Comparison of ENCODE assay signal across 9 mouse cellular contexts in the genomic region with DNA sequence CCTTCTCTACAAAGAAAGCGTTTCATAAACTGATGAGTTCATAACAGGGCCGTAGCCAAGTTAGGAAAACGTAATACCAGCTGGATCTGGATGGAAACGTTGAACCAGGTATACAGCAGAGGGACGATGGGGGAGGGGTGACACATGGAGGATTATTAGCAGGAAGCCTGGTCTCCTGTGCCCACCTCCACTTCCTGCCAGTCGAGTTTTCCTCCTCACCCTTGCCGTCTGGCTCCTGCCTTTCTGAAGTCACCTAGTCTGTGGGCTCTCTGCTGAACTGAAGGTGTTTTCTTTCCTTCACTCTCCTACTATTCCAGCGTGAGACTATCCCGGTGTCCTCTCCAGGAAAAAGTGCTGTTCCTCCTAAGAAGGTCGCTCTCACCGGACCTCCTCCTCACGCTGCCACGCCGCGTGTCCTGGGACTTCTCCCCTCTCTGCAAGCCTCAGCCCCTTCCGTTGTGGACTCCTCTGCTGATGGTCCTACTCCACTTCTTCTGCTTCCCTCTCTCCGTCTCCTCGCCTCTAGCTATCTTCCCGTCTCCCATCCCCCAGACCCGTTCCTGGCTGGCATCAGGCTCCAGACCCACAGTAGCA. TPM values are rescaled to one million over a fixed set of nuclear protein-coding genes. Genes with fewer than 3 reads are reported as not detected.
A peak's percentile ranks its signal among the peaks of the same experiment; 100 is the strongest.
DNase-seq lines count a peak whose midpoint lies in the region; ATAC-seq and TF ChIP-seq lines count a peak whose summit lies in the region.
"Had no signal": no experiment of that assay in that cellular context is flagged by ENCODE, and none has a peak within 500 bp of the region (broad histone marks: within the 10 kb centered on the region; RNA-seq: fewer than 3 reads in every experiment).

No protein-coding gene starts in this region.

- no peaks in the 10 kb centered on the region for H3K9me3 ChIP-seq in kidney, postnatal 0 days (replicated peaks; ENCODE audit: low read length)
- H3K9me3 ChIP-seq in neural tube, embryonic 12.5 days, result no peaks in the 10 kb centered on the region

- H3K27me3 ChIP-seq in kidney, postnatal 0 days (ENCODE audit: insufficient read depth, low read length), result no peaks in the 10 kb centered on the region
- no peaks in the 10 kb centered on the region for H3K27me3 ChIP-seq in neural tube, embryonic 12.5 days (replicated peaks)
- H3K27me3 ChIP-seq: CH12.LX had no signal

- H3K27ac ChIP-seq in gastrocnemius, adult 2 months, result no peak overlapping the region; the same call in none of the 2 replicates
- peak overlapping the region; percentile 25; the same call in 1 of the 2 replicates for H3K27ac ChIP-seq in kidney, postnatal 0 days
- no peak overlapping the region for H3K27ac ChIP-seq in neural tube, embryonic 12.5 days
- no peak overlapping the region for H3K27ac ChIP-seq in layer of hippocampus, adult 2 months

- H3K4me1 ChIP-seq in kidney, postnatal 0 days (replicated peaks; ENCODE audit: insufficient read depth, low read length), result no peaks in the 10 kb centered on the region; the same call in 1 of the 2 replicates
- no peaks in the 10 kb centered on the region for H3K4me1 ChIP-seq in neural tube, embryonic 12.5 days

- H3K36me3 ChIP-seq in kidney, postnatal 0 days (ENCODE audit: insufficient read depth, low read length), result no peaks in the 10 kb centered on the region
- no peaks in the 10 kb centered on the region for H3K36me3 ChIP-seq in neural tube, embryonic 12.5 days

- ATAC-seq in CD4-positive, CD25-positive, alpha-beta regulatory T cell, adult 4 months, result peak; percentile 23
- ATAC-seq in erythroblast, adult 5-6 weeks (replicated peaks; ENCODE audit: low FRiP score, poor library complexity, severe bottlenecking), result peak; percentile 19; the same call in 1 of the 2 replicates
- ATAC-seq in kidney, postnatal 0 days (replicated peaks; ENCODE audit: low FRiP score, low read depth), result peak; percentile 58
- ATAC-seq in neural tube, embryonic 12.5 days (ENCODE audit: low FRiP score, low read depth), result peak; percentile 59

- H3K4me3 ChIP-seq in gastrocnemius, adult 2 months, result peak overlapping the region; percentile 38
- H3K4me3 ChIP-seq in kidney, postnatal 0 days (replicated peaks; ENCODE audit: low read depth, low read length), result peak overlapping the region; percentile 31
- H3K4me3 ChIP-seq in neural tube, embryonic 12.5 days, result no peak overlapping the region
- H3K4me3 ChIP-seq in layer of hippocampus, adult 2 months, result no peak overlapping the region; the same call in 1 of the 2 replicates

- intact Hi-C loops in gastrocnemius, adult 2 months (cut with DNase I), result loop anchor here (1.0 kb wide), 1 partner anchor 71 kb away; no protein-coding TSS in a partner anchor
- intact Hi-C loops in gastrocnemius, postnatal 14 days (cut with DNase I; ENCODE audit: low total_unique reads), result loop anchor here (2.0 kb wide), 1 partner anchor 70 kb away; no protein-coding TSS in a partner anchor

- no peak for TF ChIP-seq CTCF in gastrocnemius, adult 2 months (IDR thresholded peaks at IDR 0.05)
- no peak for TF ChIP-seq CTCF in kidney, postnatal 0 days (IDR thresholded peaks at IDR 0.05; ENCODE audit: low read depth)
- TF ChIP-seq CTCF in layer of hippocampus, adult 2 months (conservative IDR thresholded peaks at IDR 0.05), result no peak

- 22% methylated on average over 20 of the region's 20 CpGs for WGBS in kidney, postnatal 0 days
- 45% methylated on average over 20 of the region's 20 CpGs for WGBS in neural tube, embryonic 12.5 days

- no peak for DNase-seq in gastrocnemius, adult 2 months
- no peak for DNase-seq in gastrocnemius, postnatal 14 days
- peak; percentile 37 for DNase-seq in kidney, postnatal 0 days (ENCODE audit: low spot score)
- no peak for DNase-seq in Muller cell, postnatal 12 days (ENCODE audit: inconsistent ontology term)
- DNase-seq in layer of hippocampus, adult 2 months (ENCODE audit: low spot score in 2 of 2), result no peak

- peak overlapping the region; percentile 53 for H3K9ac ChIP-seq in kidney, postnatal 0 days (ENCODE audit: low read depth, low read length)
- no peak overlapping the region for H3K9ac ChIP-seq in neural tube, embryonic 12.5 days

- peak overlapping the region; percentile 70 for H3K4me2 ChIP-seq in kidney, postnatal 0 days (ENCODE audit: low read length)
- H3K4me2 ChIP-seq in neural tube, embryonic 12.5 days (replicated peaks), result peak overlapping the region; percentile 42

RNA-seq across cellular contexts. Expression of gene Eid1, which starts 12.3 kb away (rescaled TPM):
- 10 to 100 TPM; 18.2 to 33.6 TPM for total RNA-seq in gastrocnemius, adult 2 months (2021)
- total RNA-seq in gastrocnemius, postnatal 14 days (2021), result 10 to 100 TPM; 44.0 to 51.5 TPM
- 1 to 10 TPM; 4.5 to 7.5 TPM for polyA plus RNA-seq in CD4-positive, CD25-positive, alpha-beta regulatory T cell, adult 4 months (2017; shearing (Covaris generic))
- total RNA-seq in erythroblast, adult 5-6 weeks (2015; ENCODE audit: low replicate concordance), result 32.4 and 46.3 TPM in 2 replicates
- 39.1 and 39.9 TPM in 2 replicates for total RNA-seq in erythroblast, adult 5-6 weeks (2017; ENCODE audit: low replicate concordance)
- polyA plus RNA-seq in kidney, postnatal 0 days (2015; fragmentation: Nextera tagmentation; extraction: Ambion mirVana), result 106 and 120 TPM in 2 replicates
- 351 and 393 TPM in 2 replicates for polyA plus RNA-seq in neural tube, embryonic 12.5 days (2016; fragmentation: Nextera tagmentation; extraction: Ambion mirVana)
- total RNA-seq in layer of hippocampus, adult 2 months (2021), result 100 to 1,000 TPM; 246 to 261 TPM

RNA-seq across cellular contexts. Expression of gene Cep152, which starts 35.7 kb away (rescaled TPM):
- 1 to 10 TPM; 1.2 to 1.4 TPM for total RNA-seq in gastrocnemius, adult 2 months (2021)
- total RNA-seq in gastrocnemius, postnatal 14 days (2021), result 1 to 10 TPM; 1.1 to 1.2 TPM
- 1 to 10 TPM; 6.0 TPM for polyA plus RNA-seq in CD4-positive, CD25-positive, alpha-beta regulatory T cell, adult 4 months (2017; shearing (Covaris generic))
- 2.1 and 3.8 TPM in 2 replicates for total RNA-seq in erythroblast, adult 5-6 weeks (2015; ENCODE audit: low replicate concordance)
- total RNA-seq in erythroblast, adult 5-6 weeks (2017; ENCODE audit: low replicate concordance), result 11.1 and 18.4 TPM in 2 replicates
- 2.4 and 3.4 TPM in 2 replicates for polyA plus RNA-seq in kidney, postnatal 0 days (2015; fragmentation: Nextera tagmentation; extraction: Ambion mirVana)
- polyA plus RNA-seq in neural tube, embryonic 12.5 days (2016; fragmentation: Nextera tagmentation; extraction: Ambion mirVana), result 6.0 and 6.6 TPM in 2 replicates
- total RNA-seq in layer of hippocampus, adult 2 months (2021), result 1 to 10 TPM; 3.2 to 4.1 TPM

Comparison
In these comparisons a context has a peak if more than half of its experiments do, and no peak if none do; other contexts are left out.
1. H3K4me3 ChIP-seq: peak in gastrocnemius, adult 2 months (single experiment) and kidney, postnatal 0 days (single experiment); none in neural tube, embryonic 12.5 days (single experiment) and layer of hippocampus, adult 2 months (single experiment).
2. RNA of gene Eid1, which starts 12.3 kb away (total RNA-seq): 246 to 261 TPM in layer of hippocampus, adult 2 months; 44.0 to 51.5 TPM in gastrocnemius, postnatal 14 days, 32.4 to 46.3 TPM in erythroblast, adult 5-6 weeks and 18.2 to 33.6 TPM in gastrocnemius, adult 2 months; every median in the first group is over 4 times any median in the second.
3. Peak in every context shown above with its lines, with median percentiles within 50 percentile points of each other: ATAC-seq.